Mouse (Mus musculus): ENCODE results near the gene Aifm3.
"Not testable (repeated sequence)": the region's sequence is repeated elsewhere in the genome, so short reads cannot be mapped to it uniquely, and the experiment has no call there.

Gene Aifm3

DNA sequence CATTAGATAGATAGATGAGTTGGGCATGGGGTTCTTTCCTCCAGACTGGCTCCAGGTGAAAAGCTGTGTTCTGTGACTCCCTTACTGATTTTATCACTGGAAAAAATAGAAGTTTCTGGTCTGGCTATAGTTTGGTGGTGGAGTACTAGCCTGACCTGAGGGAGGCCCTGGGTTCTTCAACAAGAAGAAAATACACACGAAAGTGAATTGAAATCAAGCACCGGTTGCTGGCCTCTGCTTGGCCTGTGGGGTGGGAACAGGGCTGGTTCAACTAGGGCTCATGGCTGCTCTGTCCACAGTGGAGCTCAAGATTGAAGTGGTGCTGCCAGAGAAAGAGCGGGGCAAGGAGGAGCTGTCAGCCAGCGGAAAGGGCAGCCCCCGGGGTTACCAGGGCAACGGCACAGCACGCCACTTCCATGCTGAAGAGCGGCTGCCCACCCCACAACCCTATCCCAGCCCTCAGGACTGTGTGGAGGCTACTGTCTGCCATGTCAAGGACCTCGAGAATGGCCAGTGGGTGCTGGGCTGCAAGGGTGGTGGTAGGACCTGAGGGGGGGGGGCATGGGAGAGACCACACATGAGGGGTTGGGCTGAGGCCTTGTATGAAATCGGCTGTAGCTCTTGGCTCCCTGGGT lies 10.0 kb downstream of the Aifm3 start:
- peak in 1 of 2 experiments; percentile 51 for DNase-seq

DNA sequence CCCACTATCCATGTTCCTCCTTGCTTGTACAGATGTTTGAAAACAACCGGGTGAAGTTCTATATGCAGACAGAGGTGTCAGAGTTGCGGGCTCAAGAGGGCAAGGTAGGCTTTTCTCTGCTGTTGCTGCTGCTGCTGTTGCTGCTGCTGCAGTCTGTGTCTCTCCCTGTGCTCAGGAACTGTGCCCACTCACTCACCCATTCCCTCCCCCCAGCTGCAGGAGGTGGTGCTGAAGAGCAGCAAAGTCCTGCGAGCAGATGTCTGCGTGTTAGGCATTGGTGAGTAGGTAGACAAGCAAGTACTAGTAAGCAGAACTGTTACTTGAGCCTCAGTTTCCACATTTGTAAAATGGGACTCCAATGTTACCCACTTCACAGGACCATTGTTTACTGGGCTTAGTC lies 13.3 kb downstream of the Aifm3 start:
- DNase-seq, result no peak

DNA sequence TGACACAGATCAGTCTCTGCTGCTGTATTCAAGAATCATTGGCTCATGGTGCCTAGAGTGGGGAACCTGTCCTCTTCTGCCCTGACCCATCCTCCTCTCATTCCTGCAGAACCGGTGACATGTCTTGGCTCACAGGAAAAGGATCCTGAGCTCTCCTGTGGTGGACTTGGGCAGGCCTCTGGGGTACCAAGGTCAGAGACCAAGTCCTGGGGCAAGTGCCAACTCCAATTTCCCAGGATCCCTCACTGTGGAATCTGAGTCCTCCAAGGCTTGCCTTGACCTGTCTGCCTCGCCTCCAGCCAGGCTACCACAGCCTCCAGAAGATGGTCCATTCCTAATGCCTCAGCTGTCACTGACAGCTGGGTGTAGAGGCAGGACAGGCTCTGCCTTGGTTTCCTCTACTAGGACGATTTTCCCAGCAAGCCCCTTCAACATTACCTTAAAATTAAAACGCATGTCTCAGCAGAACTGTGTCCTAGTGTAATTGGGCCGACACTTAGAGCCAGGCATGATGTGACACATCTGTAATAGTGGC lies 17.7 kb downstream of the Aifm3 start:
- DNase-seq, result no peak

DNA sequence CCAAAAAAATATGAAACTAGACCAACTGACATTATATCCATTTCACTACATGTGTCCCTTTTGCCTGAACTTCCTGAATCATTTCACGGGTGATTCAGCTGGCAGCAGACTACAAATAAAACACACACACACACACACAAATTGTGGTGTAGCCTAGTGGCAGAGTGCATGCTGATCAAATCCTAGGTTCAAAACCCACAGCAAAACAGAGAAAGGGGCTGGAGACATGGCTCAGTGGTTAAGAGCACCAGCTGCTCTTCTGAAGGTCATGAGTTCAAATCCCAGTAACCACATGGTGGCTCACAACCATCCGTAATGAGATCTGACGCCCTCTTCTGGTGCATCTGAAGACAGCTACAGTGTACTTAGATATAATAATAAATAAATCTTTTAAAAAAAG lies 18.6 kb downstream of the Aifm3 start:
- DNase-seq, result not testable (repeated sequence)

DNA sequence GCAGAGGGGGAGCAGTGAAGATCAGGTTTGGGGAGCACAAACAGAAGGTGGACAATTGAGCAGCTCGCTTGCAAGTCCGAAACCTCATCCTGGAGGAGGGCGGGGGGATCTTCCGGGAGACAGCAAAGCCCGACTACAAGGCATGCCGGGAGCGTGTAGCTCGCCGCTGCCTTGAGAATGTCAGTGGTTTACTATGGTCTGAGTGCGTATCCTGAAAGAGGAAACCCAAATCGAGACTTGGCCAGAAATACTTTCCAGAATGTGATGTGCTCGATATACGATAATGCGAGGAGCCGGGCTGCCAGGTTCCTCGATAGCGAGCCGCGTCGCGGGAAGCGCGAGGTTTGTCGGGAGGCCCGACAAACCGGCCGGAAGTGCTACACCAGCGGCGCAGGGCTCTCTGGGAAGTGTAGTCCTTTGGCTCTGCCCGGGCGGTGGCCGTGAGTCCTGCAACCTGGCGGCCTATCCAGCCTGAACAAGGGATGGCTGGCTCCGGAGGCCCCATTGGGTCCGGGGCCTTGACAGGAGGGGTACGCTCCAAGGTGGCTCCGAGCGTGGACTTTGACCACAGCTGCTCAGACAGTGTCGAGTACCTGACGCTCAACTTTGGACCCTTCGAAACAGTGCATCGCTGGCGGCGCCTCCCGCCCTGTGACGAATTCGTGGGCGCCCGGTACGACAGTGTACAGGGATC lies 19.3 kb downstream of the Aifm3 start, which contains the start of gene Lztr1:
Gene Lztr1, plus strand, starts transcription at position 143 of the 694 bp plus-strand sequence.
- DNase-seq, result peak; percentile 94 to 96

DNA sequence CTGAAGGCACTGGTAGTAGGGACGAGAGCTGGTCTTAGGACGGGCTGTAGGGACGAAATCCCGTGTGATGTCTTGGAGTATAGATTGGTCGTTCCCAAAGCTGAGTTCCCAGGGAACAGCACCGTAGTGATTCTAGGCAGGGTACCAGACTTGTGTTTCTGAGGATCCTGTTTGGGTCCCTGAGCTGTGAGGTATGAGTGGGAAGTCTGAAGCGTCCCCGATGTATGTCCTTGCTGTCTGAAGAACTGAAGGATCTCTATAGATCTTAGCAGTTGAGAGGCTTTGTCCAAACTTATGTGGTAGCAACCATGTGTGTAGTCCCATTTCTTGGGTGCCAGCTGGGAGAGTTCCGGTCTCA lies 19.8 kb downstream of the Aifm3 start:
- no peak for DNase-seq

DNA sequence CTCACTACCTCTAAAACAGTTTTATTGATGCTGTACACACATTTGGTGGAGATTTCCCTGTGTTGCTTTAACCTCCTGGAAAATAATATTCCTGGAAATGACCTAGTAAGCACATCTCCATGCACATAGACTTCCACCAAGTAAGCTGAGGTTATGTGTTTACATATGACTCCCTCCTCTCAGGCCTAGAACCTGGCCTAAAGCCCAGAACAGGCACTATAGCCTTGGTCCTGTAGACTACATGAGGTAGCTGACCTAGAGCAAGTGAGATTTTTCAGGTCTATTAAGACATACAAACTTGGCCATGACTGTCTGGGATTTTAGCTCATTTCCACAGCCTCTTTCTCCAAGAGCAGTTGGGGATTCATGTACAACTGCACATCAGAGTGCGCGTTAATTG lies 20.7 kb downstream of the Aifm3 start:
- DNase-seq, result no peak

DNA sequence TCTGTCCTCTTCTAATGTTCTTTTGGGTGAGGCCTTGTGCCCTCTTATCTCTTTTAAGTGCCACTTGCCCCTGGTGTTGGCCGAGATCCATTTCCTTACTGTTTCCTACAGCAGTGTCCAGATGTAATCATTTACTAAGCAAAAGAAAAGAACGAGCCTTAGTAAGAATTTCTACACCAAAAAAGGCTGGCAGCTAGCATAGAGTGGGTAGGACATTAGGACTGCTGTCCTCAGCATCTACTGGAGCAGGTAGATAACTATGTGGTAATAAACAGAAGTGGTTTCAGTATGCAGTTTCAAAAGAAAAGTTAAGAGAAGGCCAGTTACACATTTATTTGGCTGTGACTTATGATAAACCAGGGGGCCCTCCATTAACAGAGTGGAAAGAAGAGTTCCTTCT lies 21.3 kb downstream of the Aifm3 start:
- DNase-seq, result no peak

DNA sequence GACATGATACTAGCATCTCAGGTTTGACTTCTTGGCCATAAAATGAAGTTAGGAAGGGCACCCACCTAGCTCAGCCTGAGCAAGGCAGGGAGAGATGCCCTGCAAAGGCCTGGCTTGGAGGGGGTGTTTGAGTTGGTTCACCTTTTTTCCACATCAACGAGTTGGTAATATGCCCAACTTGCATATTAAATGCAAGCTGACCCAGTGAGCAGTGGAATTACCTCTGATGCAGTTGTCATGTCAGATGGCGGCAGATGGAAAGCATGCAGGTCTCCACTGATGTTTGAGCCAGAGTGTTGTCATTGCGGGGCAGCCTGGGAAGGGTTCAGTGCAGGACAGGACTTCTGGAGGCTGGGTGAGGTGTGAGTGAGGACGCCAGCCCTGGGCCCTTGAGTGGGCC lies 22.0 kb downstream of the Aifm3 start:
- no peak for DNase-seq

DNA sequence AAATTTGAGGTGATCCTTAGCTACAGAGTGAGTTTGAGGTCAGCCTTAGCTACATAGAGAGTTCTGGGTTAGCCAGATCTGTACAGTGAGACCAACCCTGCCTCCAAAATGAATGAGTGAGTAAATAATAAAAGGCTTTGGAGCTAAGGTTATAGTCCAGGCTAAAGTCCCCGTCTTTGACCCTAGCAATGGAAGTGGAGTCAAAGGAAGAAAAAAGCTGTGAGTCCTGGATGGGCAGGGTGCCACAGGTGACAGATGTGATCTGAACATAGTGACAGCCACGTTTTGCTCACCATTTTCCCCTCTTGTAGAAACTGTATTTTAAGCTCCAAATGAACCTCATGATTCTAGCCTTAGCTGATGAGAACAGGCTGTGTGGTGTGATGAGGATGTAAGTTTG lies 29.5 kb downstream of the Aifm3 start:
- DNase-seq, result no peak

DNA sequence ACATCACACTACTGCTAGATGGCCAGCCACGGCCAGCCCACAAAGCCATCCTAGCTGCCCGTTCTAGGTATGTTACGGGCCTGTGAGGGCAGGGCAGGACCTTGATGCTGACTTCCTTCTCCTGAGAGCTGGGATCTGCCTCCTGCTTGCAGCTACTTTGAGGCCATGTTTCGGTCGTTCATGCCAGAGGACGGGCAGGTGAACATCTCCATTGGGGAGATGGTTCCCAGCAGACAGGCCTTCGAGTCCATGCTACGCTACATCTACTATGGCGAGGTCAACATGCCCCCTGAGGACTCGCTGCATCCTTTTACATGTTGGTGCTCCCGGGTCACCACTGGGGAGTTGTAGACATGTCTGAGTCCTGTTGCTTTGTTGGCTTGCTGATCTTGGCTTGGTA lies 34.7 kb downstream of the Aifm3 start:
- no peak for DNase-seq

DNA sequence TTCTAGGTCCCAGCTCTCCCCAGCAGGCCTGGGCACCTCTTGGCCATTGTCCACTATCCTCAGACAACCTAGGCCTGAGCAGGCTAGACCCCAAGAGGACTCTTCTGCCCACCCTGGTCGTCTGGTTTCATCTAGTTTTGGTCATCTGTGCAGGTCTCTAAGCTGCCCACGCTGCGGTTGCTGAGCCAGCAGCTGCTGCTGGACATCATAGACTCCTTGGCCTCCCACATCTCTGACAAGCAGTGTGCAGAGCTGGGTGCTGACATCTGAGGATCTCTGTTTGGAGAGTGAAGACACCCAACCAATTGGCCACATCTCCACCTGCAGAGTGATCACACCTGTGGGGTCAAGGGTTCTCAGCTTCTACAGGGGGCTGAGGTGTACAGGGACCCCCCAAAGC lies 36.1 kb downstream of the Aifm3 start:
- DNase-seq, result no peak

DNA sequence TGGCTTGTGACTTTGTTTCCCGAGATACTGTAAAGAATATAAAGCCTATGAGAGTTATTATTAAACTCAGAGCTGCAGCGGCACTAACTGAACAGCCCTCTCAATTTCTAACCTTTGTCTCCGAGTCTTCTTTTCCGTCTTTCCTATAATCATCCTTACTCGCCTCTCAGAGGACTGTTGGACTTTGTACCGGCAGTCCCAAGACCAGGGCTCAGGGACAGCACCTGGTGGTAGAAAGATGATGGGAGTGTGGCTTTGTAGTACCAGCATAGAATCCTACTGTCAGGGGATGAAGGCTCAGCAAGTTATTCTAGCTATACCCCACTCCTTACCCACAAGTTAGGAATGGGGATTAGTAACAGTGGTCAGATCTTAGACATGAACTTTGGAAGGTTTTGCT lies 36.8 kb downstream of the Aifm3 start:
- no peak for DNase-seq

DNA sequence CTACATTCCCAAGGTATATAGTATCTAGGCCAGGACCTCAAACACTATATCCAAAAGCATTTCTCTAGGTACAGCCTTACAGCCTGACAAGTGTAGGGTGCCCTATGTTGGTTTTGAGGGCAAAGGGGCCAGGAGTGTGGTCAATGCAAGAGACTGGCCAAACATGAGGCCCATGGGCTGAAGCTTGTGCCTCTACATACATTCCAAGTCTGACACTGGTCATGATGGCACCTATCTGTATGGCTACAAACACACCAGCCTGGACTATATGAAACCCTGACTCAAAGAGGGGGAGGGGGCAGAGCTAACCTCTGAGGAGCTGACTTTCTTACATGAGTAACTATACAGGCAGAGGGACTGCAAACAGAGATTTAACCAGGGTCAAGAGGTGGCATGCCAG lies 38.2 kb downstream of the Aifm3 start:
- DNase-seq, result no peak

DNA sequence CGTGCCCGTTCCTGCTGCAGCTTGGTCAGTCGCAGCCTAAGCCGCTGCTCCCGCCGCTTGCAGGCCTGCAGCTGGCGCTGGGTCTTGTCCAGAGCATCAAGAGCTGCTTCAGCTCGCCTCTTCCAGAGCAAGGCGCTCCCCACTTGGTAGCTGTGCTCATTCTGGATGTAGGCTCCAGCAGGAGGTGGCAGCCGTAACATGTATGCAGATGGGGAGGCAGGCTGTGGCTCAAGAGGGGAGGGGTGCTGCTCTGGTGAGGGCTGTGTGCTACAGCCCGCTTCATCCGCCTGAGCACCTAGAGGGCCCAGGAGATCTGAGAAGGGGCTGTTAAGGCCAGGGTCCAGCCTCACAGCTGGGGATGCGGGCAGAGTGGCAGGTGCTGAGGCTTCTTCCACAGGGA lies 38.9 kb downstream of the Aifm3 start:
- DNase-seq, result no peak

DNA sequence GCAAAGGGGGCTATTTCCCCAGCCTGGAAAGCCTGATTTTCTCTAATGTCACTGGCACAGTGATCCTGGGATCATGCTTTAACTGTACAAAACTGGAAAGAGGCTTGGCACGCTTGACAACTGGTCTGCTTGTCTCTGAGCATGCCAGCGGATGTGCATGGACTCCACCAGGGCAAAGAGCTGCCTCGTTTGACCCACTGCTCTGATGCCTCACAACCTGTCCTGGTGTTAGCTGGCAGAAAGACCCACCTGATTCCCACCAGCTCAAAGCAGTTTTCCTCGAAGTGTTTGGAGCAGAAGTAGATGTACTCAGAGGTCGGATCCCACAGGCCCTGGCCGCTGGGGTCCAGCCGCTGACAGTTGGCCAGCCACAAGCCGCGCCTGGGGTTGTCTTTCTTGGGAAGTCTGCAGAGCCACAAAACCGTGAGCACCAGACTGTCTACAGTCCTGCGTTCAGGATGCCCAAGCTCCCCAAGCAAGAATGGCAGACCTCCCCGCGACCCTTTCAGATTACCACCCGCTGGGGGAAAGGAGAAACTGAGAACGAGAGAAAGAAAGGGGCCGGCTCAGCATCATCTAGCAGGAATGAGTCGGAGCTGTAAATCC lies 40.7 kb downstream of the Aifm3 start:
- peak in 1 of 2 experiments; percentile 52 for DNase-seq

DNA sequence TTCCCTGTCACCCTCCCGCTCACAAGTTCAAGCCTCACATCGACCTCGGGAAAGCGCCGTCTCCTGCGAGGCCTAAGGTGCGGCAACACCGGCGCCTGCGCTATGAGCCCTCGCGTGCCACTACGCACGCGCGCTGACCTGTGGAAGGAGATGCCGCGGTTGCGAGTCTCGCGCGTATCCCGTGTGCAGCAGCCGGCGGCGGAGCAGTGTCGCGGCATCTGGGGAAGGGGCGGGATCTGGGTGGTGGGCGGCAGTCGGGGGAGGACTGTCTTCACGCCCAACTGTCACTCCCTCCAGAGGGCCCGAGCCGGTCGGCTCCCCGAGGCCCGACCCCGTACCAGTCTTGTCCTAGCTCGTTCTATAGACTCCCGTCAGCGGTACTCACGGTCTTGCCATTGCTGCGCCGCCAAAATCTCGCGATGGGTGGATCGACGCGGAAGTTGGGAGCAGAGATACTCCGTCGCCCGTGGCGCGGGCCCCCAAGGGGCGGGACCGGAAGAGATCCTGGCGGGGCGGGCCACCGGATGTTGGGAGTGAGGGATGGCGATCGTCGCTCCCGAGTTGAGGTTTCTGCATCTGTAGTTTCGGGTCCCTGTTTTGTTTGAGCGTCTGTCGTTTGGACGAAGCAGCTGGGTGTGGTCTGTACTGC lies 41.4 kb downstream of the Aifm3 start, which contains the start of gene Thap7:
Gene Thap7, minus strand, starts transcription at position 497 of the 649 bp plus-strand sequence.
- DNase-seq, result peak; percentile 97 to 98

DNA sequence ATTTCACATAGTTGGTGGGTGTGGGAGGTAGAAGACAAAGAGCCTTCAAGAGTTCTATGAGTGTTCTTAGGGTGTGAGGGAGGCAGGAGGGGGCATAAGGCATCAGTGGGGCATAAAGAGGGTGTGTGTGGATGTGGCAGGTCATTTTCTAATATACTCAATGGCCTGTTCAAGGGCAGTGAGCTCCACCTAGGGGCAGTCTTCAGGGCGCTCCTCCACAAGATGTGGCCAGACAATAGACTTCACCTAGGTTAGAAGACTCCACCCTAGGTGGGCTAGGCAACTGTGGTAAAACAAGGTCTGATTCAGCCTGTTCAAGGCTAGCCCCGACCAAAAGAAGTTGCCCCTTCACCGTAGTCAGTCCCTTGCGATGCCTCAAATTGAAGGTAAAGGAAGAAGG lies 42.9 kb downstream of the Aifm3 start:
- peak; percentile 37 to 63 for DNase-seq

DNA sequence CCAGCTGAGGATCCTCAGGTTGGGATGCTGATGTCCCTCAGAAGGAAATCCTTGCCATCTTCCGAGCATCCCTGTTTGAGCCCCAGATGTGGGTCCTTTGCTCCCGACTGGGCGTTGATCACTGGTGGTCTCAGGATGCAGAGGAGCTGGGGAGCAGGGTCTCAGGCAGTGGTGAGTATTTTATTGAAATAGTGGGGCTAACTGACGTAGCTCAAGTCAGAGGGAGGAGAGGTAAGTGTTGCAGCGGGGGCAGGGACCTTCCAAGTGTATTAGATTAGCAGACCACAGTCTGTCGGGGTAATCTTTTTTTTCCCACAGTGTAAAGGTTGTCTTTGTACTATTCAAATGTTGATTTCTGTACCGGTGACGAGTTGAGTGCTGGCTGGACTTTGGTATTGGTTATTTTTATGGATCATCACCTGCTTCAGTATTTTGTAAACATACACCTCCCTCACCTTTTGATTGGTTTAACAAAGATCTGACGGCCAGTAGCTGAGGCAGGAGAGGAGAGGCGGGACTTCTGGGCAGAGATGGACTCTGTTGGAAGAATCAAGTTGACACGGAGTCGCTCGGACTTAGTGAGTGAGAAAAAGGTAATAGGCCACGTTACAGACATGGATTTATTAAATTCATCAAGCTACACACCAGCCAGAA lies 43.4 kb downstream of the Aifm3 start:
- DNase-seq, result no peak

DNA sequence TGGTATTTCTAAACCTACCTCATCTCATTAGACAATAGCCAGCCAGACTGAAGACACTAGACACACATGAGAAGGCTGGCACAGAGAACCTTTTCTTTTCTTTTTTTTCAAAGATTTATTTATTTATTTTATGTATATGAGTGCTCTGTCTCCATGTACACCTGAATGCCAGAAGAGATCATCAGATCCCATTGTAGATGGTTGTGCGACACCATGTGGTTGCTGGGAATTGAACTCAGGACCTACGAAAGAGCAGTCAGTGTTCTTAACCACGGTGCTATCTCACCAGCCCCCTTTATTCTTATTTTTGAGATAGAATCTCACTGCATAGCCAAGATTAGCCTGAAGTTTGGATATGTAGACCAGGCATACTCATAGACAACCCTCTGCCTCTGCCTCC lies 47.2 kb downstream of the Aifm3 start:
- DNase-seq, result peak in 1 of 2 experiments; percentile 57

DNA sequence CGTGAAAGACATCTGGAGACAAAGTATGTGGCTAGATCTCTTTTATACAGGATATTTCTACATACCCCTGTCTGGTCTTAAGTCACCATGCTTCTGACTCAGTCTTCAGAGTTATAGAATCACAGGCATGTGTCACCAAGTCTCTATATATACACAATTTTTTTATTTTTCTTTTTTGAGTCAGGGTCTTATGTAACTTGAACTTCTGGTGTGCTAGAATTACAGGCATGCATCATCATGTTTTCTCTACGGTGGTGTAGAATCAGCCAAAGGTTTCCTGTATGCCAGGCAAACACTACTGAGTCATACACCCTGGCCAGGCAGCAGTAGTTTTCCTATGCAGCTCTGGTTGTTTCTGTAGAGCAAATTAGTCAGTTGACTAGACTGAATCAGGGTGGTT lies 53.2 kb downstream of the Aifm3 start:
- DNase-seq, result no peak

DNA sequence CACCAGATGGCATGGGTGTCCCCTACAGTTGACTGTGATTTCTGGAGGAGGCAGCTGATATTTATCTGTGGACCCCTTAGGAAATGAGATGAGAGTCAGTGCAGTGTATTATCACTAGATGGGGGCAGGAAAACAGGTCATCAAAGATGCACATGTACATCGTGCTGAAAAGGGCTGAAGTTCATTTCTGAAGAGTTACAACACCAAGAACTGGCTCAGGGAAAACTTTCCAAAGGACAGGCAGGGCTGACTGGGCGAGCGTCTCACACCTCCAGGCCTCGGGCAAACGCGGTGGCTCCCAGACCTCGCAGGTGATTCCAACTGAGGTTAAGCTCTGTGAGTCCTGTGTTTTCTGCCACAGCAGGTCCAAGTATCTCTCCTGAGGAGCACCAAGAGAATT lies 63.4 kb downstream of the Aifm3 start:
- DNase-seq, result no peak

Measured in cerebellum, postnatal 25 days (tissue).